Mouse (Mus musculus) mouse trophoblast stem cell (cell line): ENCODE results near the gene Bola1.
"Not testable (repeated sequence)": the region's sequence is repeated elsewhere in the genome, so short reads cannot be mapped to it uniquely, and the experiment has no call there.

Source experiments
- in situ Hi-C, 2 experiments: fragments of 300-500 bp; cut with MseI, MboI; formaldehyde crosslinking; loops; 2 replicates in 1 of 2; 3 replicates in 1 of 2; pipeline ENCODE4 v1.15.1; 2025

Gene Bola1

DNA sequence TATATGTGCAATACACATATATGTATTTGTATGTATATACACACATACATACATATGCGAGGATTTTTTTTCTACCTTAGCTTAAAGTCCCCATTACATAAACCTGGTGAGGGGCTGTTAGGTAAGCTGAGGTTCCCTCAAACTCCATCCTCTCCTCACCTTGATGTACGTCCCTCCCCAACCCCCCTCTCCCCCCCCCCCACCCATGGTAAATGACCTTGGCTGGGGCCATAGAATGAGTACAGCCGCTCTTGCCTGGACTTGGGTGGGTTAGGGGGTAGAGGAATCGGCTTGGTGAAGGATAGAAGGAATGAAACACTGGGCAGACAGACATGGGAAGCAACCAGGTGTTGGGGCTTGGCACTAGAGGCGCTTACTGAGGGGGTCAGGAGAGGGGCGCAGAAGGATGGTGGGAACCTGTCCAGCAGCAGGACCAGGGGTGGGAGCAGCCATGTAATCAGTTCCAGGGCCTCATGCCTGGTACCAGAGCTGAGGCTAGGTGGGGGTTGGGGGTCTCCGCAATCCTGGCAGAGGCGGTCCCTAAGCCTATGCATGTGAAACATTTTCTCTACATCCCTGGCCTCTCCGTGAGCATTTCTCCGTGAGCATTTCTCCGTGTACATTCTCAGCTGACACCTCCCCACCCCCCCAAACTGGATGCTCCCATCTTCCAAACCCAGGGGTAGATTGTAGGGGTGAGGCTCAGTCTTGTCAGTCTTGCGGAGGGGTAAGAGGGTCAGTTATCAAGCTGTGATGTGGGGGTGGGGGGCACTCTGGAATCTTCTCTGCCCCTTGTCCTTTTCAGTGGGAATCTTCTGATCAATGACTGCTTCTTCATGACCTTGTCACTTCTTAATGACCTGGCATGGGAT is 37.8 kb downstream of the Bola1 start:
- in situ Hi-C loops: no loop called here

DNA sequence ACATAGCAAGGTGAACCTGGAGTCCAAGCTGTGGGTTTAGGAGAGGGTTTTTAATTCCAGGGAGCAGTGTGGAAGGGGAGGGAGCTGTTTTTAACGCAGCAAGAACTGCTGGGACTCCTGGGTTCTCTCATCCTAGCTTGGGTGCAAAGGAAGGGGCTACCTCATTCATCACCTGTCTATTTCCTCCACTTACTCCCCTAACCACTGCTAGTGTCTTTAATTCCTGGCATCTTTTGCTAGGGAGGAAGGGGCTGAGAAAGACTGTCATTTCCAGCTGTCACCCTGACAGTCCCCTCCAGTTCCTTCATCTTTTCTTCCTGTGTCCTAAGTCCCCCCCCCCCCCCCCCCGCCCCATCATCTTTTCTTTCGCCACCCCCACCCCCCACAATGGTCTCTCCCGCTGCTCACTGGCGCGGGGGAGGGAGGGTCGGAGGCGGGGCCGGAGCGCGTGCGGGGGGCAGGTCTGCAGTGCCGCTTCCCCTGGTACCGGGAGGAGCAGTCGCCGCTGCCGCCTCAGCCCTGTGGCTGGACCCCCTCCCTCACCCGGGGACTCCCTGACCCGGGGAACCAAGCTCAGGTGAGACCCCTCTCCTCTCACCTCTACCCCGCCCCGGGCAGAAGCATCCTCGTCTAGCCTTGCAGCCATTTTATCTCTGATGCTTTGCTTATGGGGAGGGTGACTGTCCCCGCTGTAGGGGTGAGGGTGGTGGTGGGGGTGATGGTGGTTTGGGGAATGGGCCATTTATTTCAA is 38.6 kb downstream of the Bola1 start, which contains the start of gene Sv2a:
Gene Sv2a, plus strand, starts transcription at position 425 of the 751 bp plus-strand sequence.
- in situ Hi-C loops: no loop called here

DNA sequence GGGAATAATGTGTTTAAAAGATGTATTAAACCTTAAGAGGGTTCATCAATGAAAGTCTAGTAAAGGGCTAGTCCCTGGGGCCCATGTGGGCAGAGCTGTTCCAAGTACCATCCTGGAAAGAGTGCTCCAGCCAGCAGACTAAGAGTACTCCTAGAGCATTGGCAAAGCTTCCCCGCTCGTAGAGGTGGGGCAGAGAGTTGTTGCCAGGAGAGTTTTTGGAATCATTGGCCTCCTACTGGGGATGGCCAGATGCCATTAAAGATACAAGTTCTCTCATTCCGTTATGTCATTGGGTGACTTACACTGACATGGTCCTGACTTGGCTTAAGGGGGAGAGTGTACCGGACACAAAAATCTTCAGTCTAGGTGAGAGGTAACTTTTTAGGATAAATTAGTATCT is 40.0 kb downstream of the Bola1 start:
- in situ Hi-C loops: no loop called here

DNA sequence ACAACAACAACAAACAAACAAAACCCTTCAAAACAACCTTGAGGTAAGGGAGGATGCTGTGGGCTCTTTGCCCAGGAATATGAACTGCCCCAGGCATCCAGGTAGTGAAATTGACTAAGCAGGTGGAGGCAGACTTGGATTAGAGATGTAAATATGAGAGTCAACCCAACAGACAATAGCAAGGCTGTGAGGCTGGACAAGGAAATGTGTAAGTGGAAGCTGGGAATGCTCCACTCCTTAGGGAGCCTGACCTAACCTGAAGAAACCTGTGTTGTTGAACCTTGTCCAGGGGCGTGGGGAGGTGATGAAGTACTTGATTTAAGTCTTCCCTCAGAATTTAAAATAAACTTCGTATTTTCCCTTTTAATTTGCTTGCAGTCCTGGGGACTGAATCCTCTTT is 40.6 kb downstream of the Bola1 start:
- in situ Hi-C loops: no loop called here

DNA sequence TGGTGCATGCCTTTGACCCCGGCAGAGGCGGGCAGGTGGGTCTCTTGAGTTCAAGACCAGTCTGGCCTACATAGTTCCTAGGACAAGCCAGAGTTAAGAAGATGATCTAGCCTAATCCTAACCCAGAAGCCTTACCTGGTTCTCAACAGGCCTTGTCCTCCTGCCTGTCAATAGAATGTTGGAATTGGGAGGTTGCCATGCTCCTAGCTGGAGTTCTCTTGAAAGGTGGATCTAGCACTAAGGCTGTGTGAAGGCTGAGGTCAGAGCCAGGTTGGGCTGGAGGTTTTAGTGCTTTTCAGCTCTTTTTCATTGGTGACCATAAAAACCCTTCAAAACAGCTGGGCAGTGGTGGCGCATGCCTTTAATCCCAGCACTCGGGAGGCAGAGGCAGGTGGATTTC is 41.1 kb downstream of the Bola1 start:
- in situ Hi-C loops: no loop called here

DNA sequence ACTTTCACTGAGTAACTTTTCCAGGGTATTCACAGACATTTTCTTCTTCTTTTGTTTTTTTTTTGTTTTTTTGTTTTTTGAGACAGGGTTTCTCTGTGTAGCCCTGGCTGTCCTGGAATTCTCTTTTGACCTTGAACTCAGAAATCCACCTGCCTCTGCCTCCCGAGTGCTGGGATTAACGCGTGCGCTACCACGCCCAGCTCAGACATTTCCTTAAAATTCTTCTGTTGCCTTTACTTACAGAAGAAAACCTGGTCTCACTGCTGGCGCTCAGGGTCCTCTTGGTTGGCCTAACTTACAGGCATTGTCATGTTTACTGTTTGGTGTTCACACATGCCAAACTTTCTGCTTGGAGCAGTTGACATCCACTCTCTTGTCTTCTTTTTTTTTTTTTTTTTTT is 44.3 kb downstream of the Bola1 start:
- in situ Hi-C loops: no loop called here

- in situ Hi-C loops: not testable (repeated sequence)
These were observed 45.5 kb downstream of the Bola1 start for GRCm38 (mm10) chr3:96174042-96174441.

DNA sequence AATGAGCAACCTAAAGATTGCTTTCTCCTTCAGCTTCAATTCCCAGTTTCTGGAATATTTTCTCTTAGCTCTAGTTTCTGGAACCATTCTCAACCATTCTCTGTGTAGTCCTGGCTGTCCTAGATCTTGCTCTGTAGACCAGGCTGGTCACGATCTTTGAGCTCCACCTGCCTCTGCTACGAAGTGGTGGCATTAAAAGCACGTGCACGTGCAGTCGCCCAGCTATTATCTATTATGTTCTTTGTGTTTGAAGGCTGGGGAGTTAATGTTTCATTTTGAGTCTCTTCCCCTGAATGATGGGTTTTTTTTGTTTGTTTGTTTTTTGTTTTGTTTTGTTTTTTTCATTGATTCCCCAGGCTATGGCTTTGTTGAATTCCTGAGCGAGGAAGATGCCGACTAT is 46.3 kb downstream of the Bola1 start:
- in situ Hi-C loops: no loop called here

DNA sequence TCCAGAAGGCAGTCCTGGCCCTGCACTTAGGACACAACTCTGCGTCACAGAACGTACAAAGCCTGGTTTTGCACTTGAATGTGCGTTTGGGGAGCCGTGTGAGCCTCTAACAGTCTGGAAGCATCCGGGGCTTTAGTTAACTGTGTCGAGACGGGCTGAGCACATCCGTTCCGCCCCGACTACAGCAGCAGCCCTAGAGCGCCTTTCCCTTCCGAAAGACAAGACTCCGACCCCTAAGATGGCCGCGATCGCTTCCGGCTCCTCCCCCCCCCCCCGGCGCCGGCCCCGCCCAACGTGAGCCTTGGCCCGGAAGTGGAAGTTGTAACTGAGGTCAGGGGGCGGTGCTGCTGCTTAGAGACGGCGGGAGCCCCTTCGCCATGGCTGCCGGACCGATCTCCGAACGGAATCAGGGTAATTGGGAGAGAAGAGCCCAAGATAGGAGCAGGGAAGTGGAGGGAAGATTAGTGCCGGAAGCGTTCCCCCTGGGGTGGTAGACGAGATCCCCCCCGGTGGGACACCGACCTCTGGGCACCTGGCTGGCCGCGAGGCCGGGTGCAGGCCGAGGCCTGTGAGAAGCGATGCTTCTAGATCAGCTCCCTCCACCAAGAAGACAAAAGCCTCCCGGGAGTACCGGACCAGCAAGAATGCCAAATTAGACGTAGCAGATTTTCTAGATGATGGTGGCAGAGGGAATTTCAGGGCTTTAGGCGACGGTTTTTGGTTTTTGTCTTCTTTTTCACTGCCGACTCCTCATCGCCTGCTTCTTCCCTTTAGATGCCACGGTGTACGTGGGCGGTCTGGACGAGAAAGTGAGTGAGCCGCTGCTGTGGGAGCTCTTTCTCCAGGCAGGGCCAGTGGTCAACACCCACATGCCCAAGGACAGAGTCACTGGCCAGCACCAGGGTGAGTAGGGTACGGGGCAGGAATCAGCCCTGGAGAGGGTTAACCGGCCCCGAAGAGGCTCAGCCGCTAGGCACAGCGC is 47.0 kb downstream of the Bola1 start, which contains the start of gene Sf3b4:
Gene Sf3b4, plus strand, starts transcription at position 136 of the 982 bp plus-strand sequence.
- in situ Hi-C loops: no loop called here

DNA sequence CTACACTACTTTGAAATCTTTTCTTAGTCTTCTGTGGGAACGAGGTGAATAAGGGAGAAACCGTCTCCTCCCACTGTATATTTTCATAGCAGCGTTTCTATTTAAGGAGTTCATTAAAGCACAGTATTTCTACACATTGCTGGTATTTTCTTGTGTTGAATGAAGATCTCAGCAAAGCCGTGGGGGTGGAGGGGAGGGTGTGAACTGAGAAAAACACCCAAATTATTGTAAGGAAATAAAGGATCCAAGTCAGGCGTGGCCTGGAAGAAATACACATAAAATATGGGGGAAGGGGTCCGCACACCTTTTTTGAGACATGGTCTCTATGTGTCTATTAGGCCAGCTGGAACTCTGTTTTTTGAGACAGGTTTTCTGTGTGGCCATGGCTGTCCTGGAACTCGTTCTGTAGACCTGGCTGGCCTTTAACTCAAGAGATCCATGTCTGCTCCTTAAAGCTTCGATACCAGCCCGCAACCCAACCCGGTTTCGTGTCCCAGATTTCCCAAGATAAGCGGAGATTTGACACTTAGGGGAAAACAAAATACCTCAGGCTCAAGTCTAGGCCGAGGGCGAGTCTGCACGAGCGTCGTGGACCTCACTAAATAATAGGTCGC is 47.8 kb downstream of the Bola1 start:
- in situ Hi-C loops: no loop called here

DNA sequence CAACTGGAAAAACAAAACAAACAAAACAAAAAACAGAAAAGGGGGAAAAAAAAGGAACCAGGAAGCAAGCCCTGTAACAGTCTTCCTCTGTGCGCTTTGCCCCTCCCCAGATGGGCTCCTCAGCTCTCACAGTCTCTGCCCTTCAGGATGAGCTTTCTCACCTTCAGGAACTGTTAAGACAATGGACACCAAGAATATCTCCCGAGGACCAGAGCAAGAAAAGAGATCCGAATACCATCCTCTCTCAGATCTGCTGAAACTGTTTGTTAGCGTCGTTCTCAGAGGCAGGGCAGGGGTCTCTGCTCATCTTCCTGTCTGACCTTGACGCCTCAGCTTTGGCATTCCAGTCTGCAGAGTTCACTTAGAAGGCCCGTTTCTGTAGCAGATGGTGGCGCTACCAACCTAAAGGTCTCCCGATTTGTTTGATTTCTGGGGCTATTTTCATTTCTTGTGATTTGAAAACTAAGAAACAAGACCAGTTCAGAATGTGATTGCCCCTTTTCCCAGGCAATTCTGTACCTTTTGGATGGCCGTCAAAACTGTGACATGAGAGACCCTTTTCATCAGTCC is 48.4 kb downstream of the Bola1 start:
- in situ Hi-C loops: no loop called here

- in situ Hi-C loops: no loop called here
These were observed 49.2 kb downstream of the Bola1 start for GRCm38 (mm10) chr3:96170276-96170675.

GRCm38 (mm10) chr3:96168466-96169158 is 50.9 kb downstream of the Bola1 start:
- in situ Hi-C loops: no loop called here

DNA sequence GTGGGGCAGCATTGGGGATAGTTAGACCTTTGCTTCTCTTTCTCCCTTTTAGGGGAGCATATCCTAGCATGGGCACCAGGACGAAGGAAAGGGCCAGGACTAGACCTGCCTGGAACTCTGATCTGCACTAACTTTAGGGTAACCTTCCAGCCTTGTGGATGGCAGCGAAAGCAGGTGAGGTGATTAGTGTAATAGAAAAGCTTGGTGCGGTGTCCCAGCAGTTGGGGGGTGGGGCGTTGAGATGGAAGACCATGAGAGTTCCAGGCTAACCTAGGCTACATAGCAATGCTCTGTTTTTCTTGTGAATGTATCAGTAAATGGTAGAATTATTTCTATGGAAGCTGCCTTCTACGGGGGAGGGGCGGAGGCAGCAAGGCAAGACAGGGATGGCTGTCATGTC is 56.5 kb downstream of the Bola1 start:
- in situ Hi-C loops: no loop called here

- in situ Hi-C loops: no loop called here
These were observed 57.4 kb downstream of the Bola1 start, which contains the start of gene Mtmr11 for GRCm38 (mm10) chr3:96161869-96162840. Gene Mtmr11, plus strand, starts transcription at chr3:96162004.

DNA sequence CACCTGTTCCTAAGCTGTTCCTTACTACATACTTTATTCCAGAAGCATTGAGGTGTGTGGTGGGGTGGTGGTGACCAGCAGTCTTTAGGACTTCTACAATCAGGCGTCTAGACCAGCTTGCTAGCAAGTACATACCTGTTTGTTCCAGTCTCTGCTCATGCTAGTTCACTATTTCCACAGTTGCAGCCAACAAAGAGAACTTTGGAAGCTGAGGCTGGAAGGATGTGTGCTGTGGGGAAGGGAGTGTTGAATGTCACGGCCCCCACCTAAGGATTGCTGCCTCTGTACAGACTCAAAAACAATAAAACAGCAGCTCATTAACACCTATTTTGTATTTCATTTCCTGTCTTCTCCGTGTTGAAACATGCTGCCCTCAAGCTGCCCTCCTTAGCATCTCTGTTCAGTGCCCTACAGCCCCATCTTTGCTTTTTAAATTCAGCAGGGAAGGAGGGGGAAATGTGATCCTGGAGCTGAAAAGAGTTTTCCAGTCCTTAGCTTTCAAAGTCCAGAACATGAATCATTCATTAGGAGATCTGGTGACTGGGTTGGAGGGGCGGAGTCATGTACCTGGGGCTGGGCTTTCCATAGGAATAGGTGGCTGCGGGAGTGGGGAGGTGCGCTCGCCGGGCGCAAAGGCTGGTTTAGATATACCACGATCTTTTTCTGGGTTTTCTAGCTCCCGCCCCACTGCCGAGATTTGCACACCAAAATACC is 58.5 kb downstream of the Bola1 start:
- in situ Hi-C loops: no loop called here

- in situ Hi-C loops: no loop called here
These were observed 59.2 kb downstream of the Bola1 start for GRCm38 (mm10) chr3:96160222-96160802.

DNA sequence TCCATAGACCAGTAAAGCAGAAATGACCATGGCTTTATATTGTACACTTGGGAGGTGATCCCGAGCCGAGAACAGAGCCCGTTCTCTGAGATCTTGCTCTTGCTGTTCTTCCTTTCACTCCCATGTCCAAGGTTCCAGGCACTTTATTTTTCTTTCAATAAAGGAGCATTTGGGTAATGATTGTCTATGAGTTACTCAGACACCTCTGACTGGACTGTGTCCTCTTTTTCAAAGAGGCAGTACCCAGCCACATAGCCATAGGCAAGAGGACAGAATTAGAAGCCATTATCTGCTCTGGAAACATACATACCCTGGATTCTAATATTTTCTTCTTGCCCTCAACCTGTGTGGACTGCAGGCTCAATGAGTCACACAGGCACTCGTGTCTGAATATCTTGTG is 59.7 kb downstream of the Bola1 start:
- in situ Hi-C loops: no loop called here
